Mouse (Mus musculus): Measurements from ENCODE around the gene Ubl7. TPM values are rescaled to one million over a fixed set of nuclear protein-coding genes. Genes with fewer than 3 reads are reported as not detected.

Gene Ubl7
- 104 and 106 TPM in 2 replicates for polyA plus RNA-seq (2015; fragmentation: Nextera tagmentation; extraction: Ambion mirVana)

- Histone ChIP-seq H3K9ac (peak within 1 kb of the TSS; percentile 85), H3K4me3 (peak within 1 kb of the TSS; percentile 73), H3K4me1 (peaks cover 14% of the 10 kb centered on the region), H3K27ac (replicated peaks) (peak within 1 kb of the TSS; percentile 81), H3K36me3 (peaks cover 26% of the 10 kb centered on the region), H3K4me2 (peak within 1 kb of the TSS; percentile 84), H3K9me3 (no peaks in the 10 kb centered on the region), H3K27me3 (replicated peaks) (no peaks in the 10 kb centered on the region)
- peak; percentile 85 for ATAC-seq (ENCODE audit: extremely low read depth, insufficient number of reproducible peaks, low FRiP score, low TSS enrichment)
- 1% methylated on average over 47 of the region's 47 CpGs for WGBS
Measured at GRCm38 (mm10) chr9:57910254-57911160, at the start of gene Ubl7. Gene Ubl7 (plus strand): TSS chr9:57910979.

- Histone ChIP-seq H3K27me3 (replicated peaks) (no peaks in the 10 kb centered on the region), H3K4me2 (no peak overlapping the region), H3K9me3 (no peaks in the 10 kb centered on the region), H3K9ac (no peak overlapping the region), H3K36me3 (no peaks in the 10 kb centered on the region), H3K27ac (replicated peaks) (no peak overlapping the region), H3K4me1 (no peaks in the 10 kb centered on the region), H3K4me3 (no peak overlapping the region)
- 52% methylated on average over 9 of the region's 9 CpGs for WGBS
- ATAC-seq (ENCODE audit: extremely low read depth, insufficient number of reproducible peaks, low FRiP score, low TSS enrichment) = no peak
Measured at GRCm38 (mm10) chr9:57861951-57862471, 48.8 kb upstream of the Ubl7 start.

GRCm38 (mm10) chr9:57864336-57864735 is 46.4 kb upstream of the Ubl7 start:
- Histone ChIP-seq H3K9ac (no peak overlapping the region), H3K4me1 (no peaks in the 10 kb centered on the region), H3K9me3 (no peaks in the 10 kb centered on the region), H3K36me3 (no peaks in the 10 kb centered on the region), H3K4me2 (no peak overlapping the region), H3K27ac (replicated peaks) (no peak overlapping the region), H3K4me3 (no peak overlapping the region), H3K27me3 (replicated peaks) (no peaks in the 10 kb centered on the region)
- no peak for ATAC-seq (ENCODE audit: extremely low read depth, insufficient number of reproducible peaks, low FRiP score, low TSS enrichment)

GRCm38 (mm10) chr9:57866530-57866929 is 44.2 kb upstream of the Ubl7 start:
- H3K4me1 ChIP-seq = no peaks in the 10 kb centered on the region
- no peaks in the 10 kb centered on the region for H3K27me3 ChIP-seq (replicated peaks)
- H3K4me2 ChIP-seq = no peak overlapping the region
- H3K9ac ChIP-seq = no peak overlapping the region
- no peaks in the 10 kb centered on the region for H3K9me3 ChIP-seq
- WGBS = 72% methylated on average over 7 of the region's 7 CpGs
- H3K36me3 ChIP-seq = no peaks in the 10 kb centered on the region
- H3K27ac ChIP-seq (replicated peaks) = no peak overlapping the region
- no peak for ATAC-seq (ENCODE audit: extremely low read depth, insufficient number of reproducible peaks, low FRiP score, low TSS enrichment)
- H3K4me3 ChIP-seq = no peak overlapping the region

- no peaks in the 10 kb centered on the region for H3K36me3 ChIP-seq
- no peak overlapping the region for H3K4me3 ChIP-seq
- no peak overlapping the region for H3K27ac ChIP-seq (replicated peaks)
- no peaks in the 10 kb centered on the region for H3K9me3 ChIP-seq
- no peaks in the 10 kb centered on the region for H3K4me1 ChIP-seq
- H3K4me2 ChIP-seq = no peak overlapping the region
- H3K9ac ChIP-seq = no peak overlapping the region
- ATAC-seq (ENCODE audit: extremely low read depth, insufficient number of reproducible peaks, low FRiP score, low TSS enrichment) = no peak
- WGBS = 79% methylated on average over 4 of the region's 4 CpGs
- H3K27me3 ChIP-seq (replicated peaks) = no peaks in the 10 kb centered on the region
Measured at GRCm38 (mm10) chr9:57867236-57867635, 43.5 kb upstream of the Ubl7 start.

GRCm38 (mm10) chr9:57867880-57868279 is 42.9 kb upstream of the Ubl7 start:
- Histone ChIP-seq H3K4me3 (no peak overlapping the region), H3K9ac (no peak overlapping the region), H3K9me3 (no peaks in the 10 kb centered on the region), H3K27ac (replicated peaks) (no peak overlapping the region), H3K36me3 (no peaks in the 10 kb centered on the region), H3K27me3 (replicated peaks) (no peaks in the 10 kb centered on the region), H3K4me1 (no peaks in the 10 kb centered on the region), H3K4me2 (no peak overlapping the region)
- ATAC-seq (ENCODE audit: extremely low read depth, insufficient number of reproducible peaks, low FRiP score, low TSS enrichment) = no peak
- WGBS = 77% methylated on average over 5 of the region's 5 CpGs

GRCm38 (mm10) chr9:57868767-57869166 is 42.0 kb upstream of the Ubl7 start:
- H3K9ac ChIP-seq = no peak overlapping the region
- no peaks in the 10 kb centered on the region for H3K4me1 ChIP-seq
- no peaks in the 10 kb centered on the region for H3K36me3 ChIP-seq
- H3K9me3 ChIP-seq = no peaks in the 10 kb centered on the region
- no peak for ATAC-seq (ENCODE audit: extremely low read depth, insufficient number of reproducible peaks, low FRiP score, low TSS enrichment)
- H3K27me3 ChIP-seq (replicated peaks) = no peaks in the 10 kb centered on the region
- no peak overlapping the region for H3K27ac ChIP-seq (replicated peaks)
- H3K4me3 ChIP-seq = no peak overlapping the region
- no peak overlapping the region for H3K4me2 ChIP-seq
- WGBS = 67% methylated on average over 6 of the region's 6 CpGs

- H3K4me2 ChIP-seq = no peak overlapping the region
- no peaks in the 10 kb centered on the region for H3K36me3 ChIP-seq
- H3K4me1 ChIP-seq = no peaks in the 10 kb centered on the region
- ATAC-seq (ENCODE audit: extremely low read depth, insufficient number of reproducible peaks, low FRiP score, low TSS enrichment) = no peak
- H3K27me3 ChIP-seq (replicated peaks) = no peaks in the 10 kb centered on the region
- WGBS = 46% methylated on average over 2 of the region's 2 CpGs
- no peaks in the 10 kb centered on the region for H3K9me3 ChIP-seq
- H3K27ac ChIP-seq (replicated peaks) = no peak overlapping the region
- H3K9ac ChIP-seq = no peak overlapping the region
- H3K4me3 ChIP-seq = no peak overlapping the region
Measured at GRCm38 (mm10) chr9:57870273-57870816, 40.4 kb upstream of the Ubl7 start.

GRCm38 (mm10) chr9:57874134-57874533 is 36.6 kb upstream of the Ubl7 start:
- H3K27ac ChIP-seq (replicated peaks) = no peak overlapping the region
- no peaks in the 10 kb centered on the region for H3K4me1 ChIP-seq
- ATAC-seq (ENCODE audit: extremely low read depth, insufficient number of reproducible peaks, low FRiP score, low TSS enrichment) = no peak
- WGBS = 67% methylated on average over 5 of the region's 5 CpGs
- H3K4me2 ChIP-seq = no peak overlapping the region
- no peak overlapping the region for H3K9ac ChIP-seq
- H3K4me3 ChIP-seq = no peak overlapping the region
- H3K27me3 ChIP-seq (replicated peaks) = no peaks in the 10 kb centered on the region
- H3K36me3 ChIP-seq = no peaks in the 10 kb centered on the region
- H3K9me3 ChIP-seq = no peaks in the 10 kb centered on the region

- Histone ChIP-seq H3K9ac (no peak overlapping the region), H3K27ac (replicated peaks) (no peak overlapping the region), H3K27me3 (replicated peaks) (no peaks in the 10 kb centered on the region), H3K4me2 (no peak overlapping the region), H3K9me3 (no peaks in the 10 kb centered on the region), H3K4me1 (peaks cover 4% of the 10 kb centered on the region; the same call in 1 of the 2 replicates), H3K4me3 (no peak overlapping the region), H3K36me3 (no peaks in the 10 kb centered on the region)
- no peak for ATAC-seq (ENCODE audit: extremely low read depth, insufficient number of reproducible peaks, low FRiP score, low TSS enrichment)
- 57% methylated on average over 3 of the region's 3 CpGs for WGBS
Measured at GRCm38 (mm10) chr9:57874994-57875393, 35.8 kb upstream of the Ubl7 start.

GRCm38 (mm10) chr9:57879213-57879612 is 31.6 kb upstream of the Ubl7 start:
- Histone ChIP-seq H3K36me3 (no peaks in the 10 kb centered on the region), H3K9ac (no peak overlapping the region), H3K4me3 (no peak overlapping the region), H3K27me3 (replicated peaks) (no peaks in the 10 kb centered on the region), H3K9me3 (no peaks in the 10 kb centered on the region), H3K27ac (replicated peaks) (no peak overlapping the region), H3K4me2 (no peak overlapping the region), H3K4me1 (peaks cover 4% of the 10 kb centered on the region; the same call in 1 of the 2 replicates)
- ATAC-seq (ENCODE audit: extremely low read depth, insufficient number of reproducible peaks, low FRiP score, low TSS enrichment) = no peak
- WGBS = 29% methylated on average over 3 of the region's 3 CpGs
